Mouse (Mus musculus) lung, postnatal 0 days (tissue): ENCODE data around the gene Erg28.

Experiments used
- CTCF ChIP-seq: IDR thresholded peaks from 2 replicates; pipeline ENCODE4 v1.5.1; 2016; ENCODE audit warnings: antibody characterized with exemption, mild to moderate bottlenecking
- EP300 ChIP-seq: IDR thresholded peaks from 2 replicates; pipeline ENCODE4 v1.6.1; 2016; ENCODE audit warnings: antibody characterized with exemption, mild to moderate bottlenecking, control low read depth

- TF ChIP-seq CTCF (no peak), EP300 (no peak)
Measured at GRCm38 (mm10) chr12:85767750-85768149, 56.6 kb downstream of the Erg28 start.
